Mouse (Mus musculus) forebrain, embryonic 14.5 days (tissue): Measurements from ENCODE around the gene Ppm1l. TPM values are rescaled to one million over a fixed set of nuclear protein-coding genes. Genes with fewer than 3 reads are reported as not detected.

Experiments used
- ATAC-seq: fragments of 200-750 bp; cut with Nextera tagmentation; 2 replicates; pipeline ENCODE4 v1.8.0; 2017; ENCODE audit warnings: mild to moderate bottlenecking, moderate library complexity
- DNase-seq: peaks from one replicate; pipeline ENCODE4 v3.0.0-alpha.2; 2015; ENCODE audit warnings: low spot score
- H3K27ac ChIP-seq: fragments of 300-500 bp; sonication (generic); 2 replicates; pipeline ENCODE4 v1.5.1; 2014; ENCODE audit warnings: low read depth, mild to moderate bottlenecking, control low read depth, low read length, moderate library complexity
- H3K27me3 ChIP-seq: fragments of 300-500 bp; sonication (generic); replicated peaks from 2 replicates; pipeline ENCODE4 v1.6.1; 2014; ENCODE audit warnings: low read length, control low read depth, mixed read lengths; ENCODE audit not compliant: control insufficient read depth, insufficient read depth
- H3K36me3 ChIP-seq: fragments of 300-500 bp; sonication (generic); 2 replicates; pipeline ENCODE4 v1.6.1; 2014; ENCODE audit warnings: low read length, control low read depth; ENCODE audit not compliant: control insufficient read depth, insufficient read depth
- H3K4me1 ChIP-seq: fragments of 300-500 bp; sonication (generic); 2 replicates; pipeline ENCODE4 v1.6.1; 2014; ENCODE audit warnings: antibody characterized with exemption, low read length, control low read depth; ENCODE audit not compliant: control insufficient read depth, insufficient read depth
- H3K4me2 ChIP-seq: fragments of 300-500 bp; sonication (generic); 2 replicates; pipeline ENCODE4 v1.6.1; 2014; ENCODE audit warnings: mild to moderate bottlenecking, control low read depth, low read length
- H3K4me3 ChIP-seq: fragments of 300-500 bp; sonication (generic); 2 replicates; pipeline ENCODE4 v1.5.1; 2014; ENCODE audit warnings: low read depth, low read length, control low read depth
- H3K9ac ChIP-seq: fragments of 300-500 bp; sonication (generic); 2 replicates; pipeline ENCODE4 v1.6.1; 2014; ENCODE audit warnings: mild to moderate bottlenecking, low read length, control low read depth, moderate library complexity
- H3K9me3 ChIP-seq: fragments of 300-500 bp; sonication (generic); replicated peaks from 2 replicates; pipeline ENCODE4 v1.6.1; 2016; ENCODE audit warnings: low read length, control low read depth, mixed read lengths; ENCODE audit not compliant: control insufficient read depth
- WGBS: fragments of 180-500 bp; shearing (Covaris S2); extraction: QIAGEN DNeasy Blood & Tissue Kit; methylation state at CpG from one replicate; pipeline ENCODE4 v1.1.7; 2014; 5-methylcytosine and 5-hydroxymethylcytosine counted together
- polyA plus RNA-seq: library from polyadenylated mRNA; unstranded; fragments of >200 nt; fragmentation: Nextera tagmentation; extraction: Ambion mirVana; gene quantifications from 2 replicates; pipeline ENCODE4 v1.2.1, GENCODE M21; 2014

The Ppm1l gene
- polyA plus RNA-seq, 1 experiment from 2014 or later: 16.5 TPM

DNA sequence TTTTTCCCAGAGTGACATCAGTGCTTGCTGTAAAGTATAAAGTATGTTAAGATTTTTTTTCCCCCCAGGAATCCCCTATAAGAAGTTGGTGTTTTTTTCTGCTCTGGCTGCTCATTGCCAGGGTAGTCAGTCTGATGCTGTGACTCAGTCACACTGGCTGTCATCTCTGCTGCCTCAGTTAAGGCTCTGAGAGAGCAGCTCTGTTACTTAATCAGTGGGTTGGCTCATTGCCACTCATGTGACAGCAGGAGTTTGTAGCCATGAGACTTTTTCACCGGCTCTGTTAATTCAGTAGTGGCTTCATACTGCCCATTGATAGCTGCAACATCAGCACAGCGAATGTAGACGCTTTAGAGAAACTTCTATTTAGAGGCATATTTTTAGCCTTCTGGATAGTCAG, 163.3 kb downstream of the Ppm1l start:
- Histone ChIP-seq H3K27ac (no peak overlapping the region), H3K4me2 (no peak overlapping the region), H3K4me1 (peaks cover 12% of the 10 kb centered on the region), H3K4me3 (no peak overlapping the region), H3K9ac (no peak overlapping the region), H3K9me3 (no peaks in the 10 kb centered on the region), H3K36me3 (no peaks in the 10 kb centered on the region), H3K27me3 (no peaks in the 10 kb centered on the region)
- DNase-seq (peak; percentile 67), ATAC-seq (peak; percentile 19; the same call in 1 of the 2 replicates)
- 51% methylated on average over 3 of the region's 3 CpGs for WGBS

DNA sequence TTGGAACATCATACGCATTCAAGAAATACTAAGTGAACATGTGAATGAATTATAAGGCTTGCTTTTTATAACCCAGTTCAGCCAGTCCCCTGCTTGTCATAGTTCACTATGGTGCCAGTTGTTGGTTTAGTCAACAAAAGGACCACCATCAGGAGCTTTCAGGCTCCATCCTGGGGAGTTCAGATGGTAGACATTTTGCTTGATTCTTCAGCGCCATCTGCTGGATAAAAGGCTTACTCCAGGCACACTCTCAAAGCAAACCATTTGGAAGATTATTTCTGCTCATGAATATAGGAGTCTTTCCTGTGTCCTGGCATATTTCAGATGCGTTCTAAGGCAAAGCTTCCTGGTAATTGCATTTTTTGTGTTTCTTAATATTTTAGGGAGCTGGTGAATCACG, 165.2 kb downstream of the Ppm1l start:
- Histone ChIP-seq H3K4me3 (no peak overlapping the region), H3K9ac (no peak overlapping the region), H3K36me3 (no peaks in the 10 kb centered on the region), H3K9me3 (no peaks in the 10 kb centered on the region), H3K27me3 (no peaks in the 10 kb centered on the region), H3K4me1 (peaks cover 12% of the 10 kb centered on the region), H3K27ac (no peak overlapping the region), H3K4me2 (no peak overlapping the region)
- WGBS: 28% methylated on average over 4 of the region's 4 CpGs
- ATAC-seq (peak; percentile 76; the same call in 1 of the 2 replicates), DNase-seq (peak; percentile 91)

GRCm38 (mm10) chr3:69484006-69484574, 167.4 kb downstream of the Ppm1l start:
- Histone ChIP-seq H3K4me1 (peaks cover 15% of the 10 kb centered on the region), H3K27ac (no peak overlapping the region), H3K27me3 (no peaks in the 10 kb centered on the region), H3K4me2 (no peak overlapping the region), H3K9ac (no peak overlapping the region), H3K36me3 (no peaks in the 10 kb centered on the region), H3K9me3 (no peaks in the 10 kb centered on the region), H3K4me3 (no peak overlapping the region)
- DNase-seq (no peak), ATAC-seq (no peak)
- 74% methylated on average over 13 of the region's 13 CpGs for WGBS

- Histone ChIP-seq H3K36me3 (no peaks in the 10 kb centered on the region), H3K4me2 (no peak overlapping the region), H3K4me1 (peaks cover 14% of the 10 kb centered on the region), H3K27me3 (no peaks in the 10 kb centered on the region), H3K9me3 (no peaks in the 10 kb centered on the region), H3K27ac (no peak overlapping the region), H3K4me3 (no peak overlapping the region), H3K9ac (no peak overlapping the region)
- 76% methylated on average over 4 of the region's 4 CpGs for WGBS
- ATAC-seq (no peak), DNase-seq (no peak)
These were observed 167.9 kb downstream of the Ppm1l start for GRCm38 (mm10) chr3:69484582-69484981.

GRCm38 (mm10) chr3:69485347-69485746, 168.7 kb downstream of the Ppm1l start:
- no peak overlapping the region for H3K4me2 ChIP-seq
- H3K27ac ChIP-seq: no peak overlapping the region
- 94% methylated on average over 3 of the region's 3 CpGs for WGBS
- peaks cover 6% of the 10 kb centered on the region for H3K4me1 ChIP-seq
- no peak for DNase-seq
- no peak for ATAC-seq
- no peaks in the 10 kb centered on the region for H3K27me3 ChIP-seq
- H3K9me3 ChIP-seq: no peaks in the 10 kb centered on the region
- H3K36me3 ChIP-seq: no peaks in the 10 kb centered on the region
- H3K9ac ChIP-seq: no peak overlapping the region
- no peak overlapping the region for H3K4me3 ChIP-seq

- H3K27me3 ChIP-seq: no peaks in the 10 kb centered on the region
- H3K4me3 ChIP-seq: no peak overlapping the region
- peaks cover 3% of the 10 kb centered on the region; the same call in 1 of the 2 replicates for H3K4me1 ChIP-seq
- DNase-seq (no peak), ATAC-seq (no peak)
- H3K9me3 ChIP-seq: no peaks in the 10 kb centered on the region
- 87% methylated on average over 2 of the region's 2 CpGs for WGBS
- H3K9ac ChIP-seq: no peak overlapping the region
- no peak overlapping the region for H3K27ac ChIP-seq
- H3K36me3 ChIP-seq: no peaks in the 10 kb centered on the region
- H3K4me2 ChIP-seq: no peak overlapping the region
These were observed 169.1 kb downstream of the Ppm1l start for GRCm38 (mm10) chr3:69485756-69486155.

GRCm38 (mm10) chr3:69487471-69487870, 170.8 kb downstream of the Ppm1l start:
- Histone ChIP-seq H3K4me3 (no peak overlapping the region), H3K36me3 (no peaks in the 10 kb centered on the region), H3K27me3 (no peaks in the 10 kb centered on the region), H3K4me1 (peaks cover 3% of the 10 kb centered on the region; the same call in 1 of the 2 replicates), H3K9ac (no peak overlapping the region), H3K4me2 (no peak overlapping the region), H3K9me3 (no peaks in the 10 kb centered on the region), H3K27ac (no peak overlapping the region)
- ATAC-seq (no peak), DNase-seq (no peak)
- WGBS: 82% methylated on average over 6 of the region's 6 CpGs

DNA sequence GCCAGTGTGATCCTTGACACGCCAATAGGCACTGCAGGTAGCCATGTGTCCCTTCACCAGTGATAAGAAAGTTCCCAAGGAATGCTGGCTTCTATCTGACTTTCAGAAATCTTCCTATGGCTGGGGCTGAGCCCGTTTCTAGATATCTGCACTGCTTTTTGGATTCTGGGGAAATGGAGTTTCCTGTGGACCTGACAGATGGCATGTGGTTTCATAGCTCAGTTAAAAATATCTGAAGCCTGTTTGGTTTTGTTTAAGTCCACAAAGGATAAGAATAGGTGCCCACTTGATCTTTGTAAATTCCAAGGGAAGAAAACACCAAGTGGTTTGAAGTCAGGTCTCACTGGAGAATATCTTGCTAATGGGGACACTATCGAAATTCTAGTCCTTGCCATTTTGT, 173.0 kb downstream of the Ppm1l start:
- ATAC-seq: no peak
- H3K4me3 ChIP-seq: no peak overlapping the region
- H3K36me3 ChIP-seq: no peaks in the 10 kb centered on the region
- no peak overlapping the region for H3K27ac ChIP-seq
- 84% methylated on average over 3 of the region's 3 CpGs for WGBS
- no peak overlapping the region for H3K9ac ChIP-seq
- H3K27me3 ChIP-seq: no peaks in the 10 kb centered on the region
- no peak overlapping the region for H3K4me2 ChIP-seq
- DNase-seq: no peak
- peaks cover 6% of the 10 kb centered on the region; the same call in 1 of the 2 replicates for H3K4me1 ChIP-seq
- H3K9me3 ChIP-seq: no peaks in the 10 kb centered on the region

- Histone ChIP-seq H3K4me3 (no peak overlapping the region), H3K27ac (no peak overlapping the region), H3K36me3 (no peaks in the 10 kb centered on the region), H3K4me1 (peaks cover 9% of the 10 kb centered on the region; the same call in 1 of the 2 replicates), H3K9ac (no peak overlapping the region), H3K27me3 (no peaks in the 10 kb centered on the region), H3K9me3 (no peaks in the 10 kb centered on the region), H3K4me2 (no peak overlapping the region)
- ATAC-seq: no peak
- DNase-seq: no peak
- 88% methylated on average over 6 of the region's 6 CpGs for WGBS
These were observed 174.5 kb downstream of the Ppm1l start for GRCm38 (mm10) chr3:69490981-69491681.
